Mouse (Mus musculus): ENCODE data around the gene Bach2. TPM values are rescaled to one million over a fixed set of nuclear protein-coding genes. Genes with fewer than 3 reads are reported as not detected.

Bach2 gene
- polyA plus RNA-seq, 1 experiment from 2014 or later = 2.4 TPM

DNA sequence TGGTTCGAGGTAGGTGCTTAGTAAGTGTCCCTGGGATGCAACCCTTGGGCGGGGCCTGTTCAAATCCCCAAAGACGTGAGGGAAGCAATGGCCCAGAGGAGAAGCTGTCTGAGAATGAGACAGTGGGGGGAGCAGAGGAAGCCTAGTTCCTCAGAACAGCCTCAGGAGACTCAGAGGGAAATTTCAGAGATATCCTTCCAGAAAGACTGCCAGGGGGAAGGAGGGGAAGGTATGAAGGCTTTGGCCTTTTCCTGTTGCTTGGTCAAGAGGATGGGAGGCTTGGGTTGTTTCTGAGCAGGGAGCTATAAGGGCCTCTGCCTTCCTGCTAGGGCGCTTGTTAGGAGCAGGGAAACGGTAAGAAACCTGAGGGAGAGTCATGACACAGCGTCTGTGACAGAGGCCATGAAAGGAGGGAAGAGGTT is 137.9 kb downstream of the Bach2 start:
- H3K4me1 ChIP-seq (ENCODE audit: control insufficient read depth, insufficient read depth, low read length) = peaks cover 5% of the 10 kb centered on the region; the same call in 1 of the 2 replicates
- WGBS = 67% methylated on average over 6 of the region's 6 CpGs
- H3K27me3 ChIP-seq (replicated peaks; ENCODE audit: control insufficient read depth, insufficient read depth, low read length) = no peaks in the 10 kb centered on the region
- no peak overlapping the region for H3K4me2 ChIP-seq (ENCODE audit: low read depth, low read length)
- no peak overlapping the region for H3K9ac ChIP-seq (ENCODE audit: low read depth, low read length)
- H3K9me3 ChIP-seq (ENCODE audit: control insufficient read depth, low read length) = no peaks in the 10 kb centered on the region
- no peak for ATAC-seq
- H3K4me3 ChIP-seq (ENCODE audit: low read length) = no peak overlapping the region
- no peak overlapping the region for H3K27ac ChIP-seq (ENCODE audit: low read length)
- no peaks in the 10 kb centered on the region for H3K36me3 ChIP-seq (ENCODE audit: control insufficient read depth, insufficient read depth, low read length)

DNA sequence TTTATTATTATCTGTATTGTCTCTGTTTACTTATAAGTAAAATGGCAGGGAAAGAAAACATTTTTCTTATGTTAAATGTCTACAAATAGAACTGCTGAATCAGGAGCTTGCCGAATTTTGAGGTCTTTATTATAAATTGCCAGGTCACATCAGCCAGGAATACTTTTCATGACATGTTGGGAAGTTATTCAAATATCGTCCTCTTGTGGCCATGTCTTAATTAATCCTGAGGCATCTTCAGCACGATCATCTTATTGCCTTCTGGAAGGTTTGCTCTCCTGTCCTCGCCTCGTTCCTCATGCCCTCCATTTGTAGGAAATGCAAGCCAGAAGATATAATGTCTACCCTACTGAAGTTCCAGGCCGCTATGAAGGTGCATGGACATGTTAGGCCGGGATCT is 140.5 kb downstream of the Bach2 start:
- Histone ChIP-seq H3K4me1 (ENCODE audit: control insufficient read depth, insufficient read depth, low read length) (peaks cover 7% of the 10 kb centered on the region), H3K9me3 (ENCODE audit: control insufficient read depth, low read length) (no peaks in the 10 kb centered on the region), H3K27me3 (replicated peaks; ENCODE audit: control insufficient read depth, insufficient read depth, low read length) (no peaks in the 10 kb centered on the region), H3K36me3 (ENCODE audit: control insufficient read depth, insufficient read depth, low read length) (no peaks in the 10 kb centered on the region), H3K9ac (ENCODE audit: low read depth, low read length) (no peak overlapping the region), H3K27ac (ENCODE audit: low read length) (no peak overlapping the region), H3K4me2 (ENCODE audit: low read depth, low read length) (no peak overlapping the region), H3K4me3 (ENCODE audit: low read length) (no peak overlapping the region)
- WGBS = 86% methylated on average over 7 of the region's 7 CpGs
- ATAC-seq = no peak

DNA sequence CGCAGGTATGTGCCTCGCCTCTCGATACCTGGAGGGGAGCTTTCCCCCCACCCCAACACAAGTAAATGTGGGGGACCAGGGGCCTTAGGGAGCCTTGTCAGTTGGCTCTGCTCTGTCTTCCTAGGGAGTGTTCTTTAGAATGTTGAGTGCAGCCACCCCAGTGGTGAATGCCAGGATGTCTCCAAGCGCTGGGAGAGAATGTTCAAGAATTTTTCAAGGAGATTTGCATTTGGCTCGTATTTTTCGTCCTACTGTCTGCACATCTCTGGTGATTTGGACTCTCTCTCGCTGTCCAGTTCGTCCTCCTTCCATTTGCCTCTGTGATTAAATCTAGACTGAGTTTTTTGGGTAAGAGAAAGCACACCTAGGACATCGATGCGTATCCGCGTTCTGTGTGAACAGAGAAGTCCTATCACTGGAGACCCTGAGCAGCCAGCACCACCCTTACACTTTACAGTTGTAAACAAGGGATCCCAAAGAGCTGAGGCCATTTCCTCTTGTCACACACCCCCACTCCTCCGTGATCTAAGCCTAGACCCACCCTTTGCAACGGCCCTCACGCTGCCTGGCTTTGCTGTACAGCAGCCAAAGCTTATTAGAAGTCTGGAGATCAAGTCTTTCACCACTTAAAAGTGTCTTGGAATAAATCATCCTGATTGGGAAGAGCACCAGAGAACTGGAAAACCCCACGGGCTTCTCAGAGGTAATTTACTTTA is 143.2 kb downstream of the Bach2 start:
- no peak for ATAC-seq
- H3K4me3 ChIP-seq (ENCODE audit: low read length) = no peak overlapping the region
- H3K27me3 ChIP-seq (replicated peaks; ENCODE audit: control insufficient read depth, insufficient read depth, low read length) = no peaks in the 10 kb centered on the region
- H3K9me3 ChIP-seq (ENCODE audit: control insufficient read depth, low read length) = no peaks in the 10 kb centered on the region
- H3K4me2 ChIP-seq (ENCODE audit: low read depth, low read length) = no peak overlapping the region
- H3K9ac ChIP-seq (ENCODE audit: low read depth, low read length) = no peak overlapping the region
- WGBS = 60% methylated on average over 16 of the region's 16 CpGs
- H3K36me3 ChIP-seq (ENCODE audit: control insufficient read depth, insufficient read depth, low read length) = no peaks in the 10 kb centered on the region
- H3K4me1 ChIP-seq (ENCODE audit: control insufficient read depth, insufficient read depth, low read length) = peaks cover 8% of the 10 kb centered on the region
- H3K27ac ChIP-seq (ENCODE audit: low read length) = no peak overlapping the region

DNA sequence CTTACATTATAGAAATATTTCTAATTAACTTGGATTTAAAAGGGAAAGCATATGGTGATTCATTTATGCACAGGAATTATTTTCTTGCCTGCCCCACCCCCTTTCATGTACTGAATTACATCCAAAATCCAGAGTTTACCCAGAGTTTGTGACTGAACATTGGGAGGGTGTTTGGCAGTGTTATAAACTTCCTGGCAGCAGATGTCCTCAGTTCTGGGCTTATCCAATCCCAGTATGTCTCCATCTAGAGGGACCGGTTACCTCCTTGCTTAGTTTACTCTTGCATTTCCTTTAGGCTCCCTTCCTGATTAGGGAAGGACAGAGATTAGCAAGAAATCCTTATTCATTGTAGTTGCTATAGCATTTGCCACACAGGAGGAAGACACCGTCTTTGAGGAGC is 146.5 kb downstream of the Bach2 start:
- Histone ChIP-seq H3K9ac (ENCODE audit: low read depth, low read length) (no peak overlapping the region), H3K4me2 (ENCODE audit: low read depth, low read length) (no peak overlapping the region), H3K27ac (ENCODE audit: low read length) (no peak overlapping the region), H3K9me3 (ENCODE audit: control insufficient read depth, low read length) (no peaks in the 10 kb centered on the region), H3K4me1 (ENCODE audit: control insufficient read depth, insufficient read depth, low read length) (peaks cover 20% of the 10 kb centered on the region), H3K36me3 (ENCODE audit: control insufficient read depth, insufficient read depth, low read length) (no peaks in the 10 kb centered on the region), H3K27me3 (replicated peaks; ENCODE audit: control insufficient read depth, insufficient read depth, low read length) (no peaks in the 10 kb centered on the region), H3K4me3 (ENCODE audit: low read length) (no peak overlapping the region)
- ATAC-seq = no peak
- WGBS = 57% methylated on average over 2 of the region's 2 CpGs

DNA sequence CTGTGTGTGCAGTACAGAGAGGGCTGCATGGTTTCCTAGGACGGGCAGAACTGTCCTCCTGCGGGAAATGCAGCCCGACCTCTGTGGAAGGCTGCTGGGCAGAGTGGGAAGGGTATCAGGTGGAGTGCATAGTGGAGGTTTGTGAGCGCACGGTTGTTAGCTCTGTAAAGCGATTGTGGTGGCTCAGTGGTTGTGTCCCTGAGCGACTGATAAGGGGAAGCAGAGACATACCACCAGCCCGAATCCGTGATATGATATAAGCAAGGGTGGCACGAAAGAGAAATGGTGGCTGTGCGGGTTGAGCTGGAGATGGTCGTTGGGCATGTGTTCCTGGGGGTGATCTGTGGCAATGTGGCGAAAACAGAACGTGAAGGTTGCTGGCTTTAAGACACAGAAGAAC is 147.0 kb downstream of the Bach2 start:
- Histone ChIP-seq H3K27me3 (replicated peaks; ENCODE audit: control insufficient read depth, insufficient read depth, low read length) (no peaks in the 10 kb centered on the region), H3K4me1 (ENCODE audit: control insufficient read depth, insufficient read depth, low read length) (peaks cover 20% of the 10 kb centered on the region), H3K4me3 (ENCODE audit: low read length) (no peak overlapping the region), H3K27ac (ENCODE audit: low read length) (no peak overlapping the region), H3K4me2 (ENCODE audit: low read depth, low read length) (no peak overlapping the region), H3K9me3 (ENCODE audit: control insufficient read depth, low read length) (no peaks in the 10 kb centered on the region), H3K36me3 (ENCODE audit: control insufficient read depth, insufficient read depth, low read length) (no peaks in the 10 kb centered on the region), H3K9ac (ENCODE audit: low read depth, low read length) (no peak overlapping the region)
- 90% methylated on average over 14 of the region's 14 CpGs for WGBS
- no peak for ATAC-seq

DNA sequence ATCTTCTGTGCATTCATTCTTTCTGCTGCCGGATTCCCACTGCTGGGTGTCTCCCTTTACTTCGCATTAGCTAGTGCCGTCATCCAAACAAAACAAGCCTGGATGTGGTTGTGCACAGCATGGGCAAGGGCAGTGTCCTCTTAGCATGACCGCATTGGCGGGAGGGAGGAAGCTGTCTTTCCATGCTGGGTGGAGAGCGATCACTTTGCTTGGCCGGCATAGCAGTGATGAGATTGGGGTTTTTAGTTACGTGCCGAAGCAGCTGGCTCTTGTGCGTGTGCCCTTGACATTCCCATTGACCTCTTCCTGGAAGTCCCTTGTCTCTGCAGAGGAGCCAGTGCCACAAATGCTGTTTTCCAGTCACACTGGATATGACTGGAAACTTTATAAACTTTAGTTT is 147.7 kb downstream of the Bach2 start:
- peaks cover 20% of the 10 kb centered on the region for H3K4me1 ChIP-seq (ENCODE audit: control insufficient read depth, insufficient read depth, low read length)
- no peaks in the 10 kb centered on the region for H3K9me3 ChIP-seq (ENCODE audit: control insufficient read depth, low read length)
- H3K4me3 ChIP-seq (ENCODE audit: low read length) = no peak overlapping the region
- H3K27me3 ChIP-seq (replicated peaks; ENCODE audit: control insufficient read depth, insufficient read depth, low read length) = no peaks in the 10 kb centered on the region
- H3K27ac ChIP-seq (ENCODE audit: low read length) = no peak overlapping the region
- H3K9ac ChIP-seq (ENCODE audit: low read depth, low read length) = no peak overlapping the region
- no peak overlapping the region for H3K4me2 ChIP-seq (ENCODE audit: low read depth, low read length)
- WGBS = 82% methylated on average over 10 of the region's 10 CpGs
- no peak for ATAC-seq
- no peaks in the 10 kb centered on the region for H3K36me3 ChIP-seq (ENCODE audit: control insufficient read depth, insufficient read depth, low read length)

DNA sequence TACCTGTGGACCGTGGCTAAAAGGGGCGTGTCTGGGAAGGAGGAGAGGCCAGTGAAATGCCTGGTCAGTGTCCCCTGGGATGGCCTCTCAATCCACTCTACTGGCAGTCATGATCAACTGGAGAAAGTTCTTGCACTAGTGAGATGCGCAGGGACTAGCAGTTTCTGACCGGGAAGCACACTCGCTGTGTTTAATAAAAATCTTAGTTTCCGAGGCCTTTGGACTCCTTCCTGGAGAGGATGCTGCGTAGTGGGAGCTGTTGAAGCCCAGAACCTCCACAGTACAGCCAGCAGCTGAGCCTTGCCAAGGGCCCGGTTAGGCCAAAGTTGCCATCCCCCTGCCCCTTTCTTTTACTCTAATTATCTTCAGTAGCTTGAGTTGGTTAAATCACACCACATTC is 148.3 kb downstream of the Bach2 start:
- Histone ChIP-seq H3K27me3 (replicated peaks; ENCODE audit: control insufficient read depth, insufficient read depth, low read length) (no peaks in the 10 kb centered on the region), H3K9ac (ENCODE audit: low read depth, low read length) (no peak overlapping the region), H3K4me3 (ENCODE audit: low read length) (no peak overlapping the region), H3K9me3 (ENCODE audit: control insufficient read depth, low read length) (no peaks in the 10 kb centered on the region), H3K27ac (ENCODE audit: low read length) (no peak overlapping the region), H3K4me1 (ENCODE audit: control insufficient read depth, insufficient read depth, low read length) (peaks cover 16% of the 10 kb centered on the region), H3K4me2 (ENCODE audit: low read depth, low read length) (no peak overlapping the region), H3K36me3 (ENCODE audit: control insufficient read depth, insufficient read depth, low read length) (no peaks in the 10 kb centered on the region)
- ATAC-seq = no peak
- WGBS = 70% methylated on average over 8 of the region's 8 CpGs

DNA sequence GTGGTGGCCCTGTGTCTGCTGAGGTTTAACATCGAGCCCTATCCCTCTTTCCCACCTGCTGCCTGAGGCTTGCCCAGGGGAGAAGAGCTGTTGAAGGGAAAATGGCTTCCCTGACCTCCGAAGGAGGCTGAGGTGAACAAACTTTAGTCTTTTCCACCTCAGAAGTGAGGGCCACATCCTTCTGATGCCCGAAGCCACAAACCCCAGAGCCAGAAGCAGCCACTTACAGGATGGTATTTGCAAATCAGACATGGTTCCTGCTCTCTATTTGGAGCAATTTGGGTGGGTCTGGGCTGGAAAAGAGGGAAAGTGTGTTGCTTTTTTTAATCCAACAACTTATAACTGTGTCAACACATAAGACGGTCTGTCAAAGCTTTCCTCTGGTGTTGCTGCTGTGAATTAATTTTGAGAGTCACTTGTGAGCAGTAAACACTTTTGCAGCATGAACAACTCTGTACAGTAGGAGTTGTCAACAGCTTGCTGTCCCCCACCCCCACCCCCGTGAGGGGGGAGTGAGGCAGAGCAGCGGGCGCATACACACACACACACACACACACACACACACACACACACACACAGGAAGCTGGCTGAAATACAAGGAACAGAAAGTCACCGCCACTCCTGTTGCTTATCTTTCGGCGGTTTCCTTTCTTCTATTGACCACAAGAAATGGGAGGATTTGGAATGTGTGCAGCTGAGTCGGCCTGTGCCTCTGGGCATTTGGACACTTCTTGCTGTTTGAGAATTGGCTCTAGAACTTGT is 149.1 kb downstream of the Bach2 start:
- 40% methylated on average over 11 of the region's 11 CpGs for WGBS
- ATAC-seq = peak; percentile 60
- no peaks in the 10 kb centered on the region for H3K9me3 ChIP-seq (ENCODE audit: control insufficient read depth, low read length)
- no peaks in the 10 kb centered on the region for H3K36me3 ChIP-seq (ENCODE audit: control insufficient read depth, insufficient read depth, low read length)
- H3K27me3 ChIP-seq (replicated peaks; ENCODE audit: control insufficient read depth, insufficient read depth, low read length) = no peaks in the 10 kb centered on the region
- no peak overlapping the region for H3K4me3 ChIP-seq (ENCODE audit: low read length)
- no peak overlapping the region for H3K4me2 ChIP-seq (ENCODE audit: low read depth, low read length)
- no peak overlapping the region for H3K9ac ChIP-seq (ENCODE audit: low read depth, low read length)
- peak overlapping the region; percentile 52; the same call in 1 of the 2 replicates for H3K27ac ChIP-seq (ENCODE audit: low read length)
- peaks cover 13% of the 10 kb centered on the region for H3K4me1 ChIP-seq (ENCODE audit: control insufficient read depth, insufficient read depth, low read length)

DNA sequence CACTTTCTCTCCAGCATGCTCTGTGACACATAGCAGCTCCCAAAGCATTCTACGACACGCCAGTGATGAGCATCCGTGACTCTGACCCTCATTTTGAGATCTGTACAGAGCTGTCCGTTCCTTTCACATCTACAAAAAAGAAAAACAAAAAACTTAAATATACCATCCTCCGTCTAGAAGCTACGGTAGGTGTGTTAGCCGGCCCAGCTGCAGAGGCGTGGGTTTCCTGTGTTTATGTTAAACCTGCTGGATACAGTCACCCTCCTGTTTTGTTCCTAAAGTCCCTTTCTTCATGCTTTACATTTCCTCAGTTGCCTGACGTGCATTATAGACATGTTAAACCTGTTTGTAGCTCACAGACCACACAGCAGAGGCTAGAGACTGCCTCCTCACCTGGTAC is 150.0 kb downstream of the Bach2 start:
- WGBS = 68% methylated on average over 9 of the region's 9 CpGs
- Histone ChIP-seq H3K9me3 (ENCODE audit: control insufficient read depth, low read length) (no peaks in the 10 kb centered on the region), H3K36me3 (ENCODE audit: control insufficient read depth, insufficient read depth, low read length) (no peaks in the 10 kb centered on the region), H3K4me1 (ENCODE audit: control insufficient read depth, insufficient read depth, low read length) (peaks cover 13% of the 10 kb centered on the region), H3K27ac (ENCODE audit: low read length) (no peak overlapping the region), H3K4me3 (ENCODE audit: low read length) (no peak overlapping the region), H3K4me2 (ENCODE audit: low read depth, low read length) (no peak overlapping the region), H3K9ac (ENCODE audit: low read depth, low read length) (no peak overlapping the region), H3K27me3 (replicated peaks; ENCODE audit: control insufficient read depth, insufficient read depth, low read length) (no peaks in the 10 kb centered on the region)
- no peak for ATAC-seq
